Mouse (Mus musculus): ENCODE measurements at regions not wholly inside any gene's neighbourhood (a gene's known extent, or its start where the extent isn't known, plus 50 kb on each side); places are given as distances from the start of the nearest gene placed in this dataset.

DNA sequence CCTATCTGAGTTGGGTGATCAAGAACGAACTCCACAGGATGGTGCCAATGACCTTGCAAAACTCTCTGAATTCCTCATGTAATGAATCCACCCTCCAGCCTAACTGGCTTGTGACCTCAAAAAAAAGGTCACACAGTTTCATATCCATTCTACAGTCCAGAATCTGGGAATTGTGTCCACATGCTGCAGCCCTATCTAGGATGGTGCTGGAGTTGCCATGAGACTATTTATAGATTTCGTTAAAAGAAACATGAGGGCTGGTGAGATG is 89.8 kb downstream of the Fam161a start:
- no peak for TF ChIP-seq CTCF (IDR thresholded peaks at IDR 0.05)
- no peak for TF ChIP-seq EP300 (IDR thresholded peaks at IDR 0.05)
